Mouse (Mus musculus): ENCODE measurements at regions not wholly inside any gene's neighbourhood (a gene's known extent, or its start where the extent isn't known, plus 50 kb on each side); places are given as distances from the start of the nearest gene placed in this dataset.

DNA sequence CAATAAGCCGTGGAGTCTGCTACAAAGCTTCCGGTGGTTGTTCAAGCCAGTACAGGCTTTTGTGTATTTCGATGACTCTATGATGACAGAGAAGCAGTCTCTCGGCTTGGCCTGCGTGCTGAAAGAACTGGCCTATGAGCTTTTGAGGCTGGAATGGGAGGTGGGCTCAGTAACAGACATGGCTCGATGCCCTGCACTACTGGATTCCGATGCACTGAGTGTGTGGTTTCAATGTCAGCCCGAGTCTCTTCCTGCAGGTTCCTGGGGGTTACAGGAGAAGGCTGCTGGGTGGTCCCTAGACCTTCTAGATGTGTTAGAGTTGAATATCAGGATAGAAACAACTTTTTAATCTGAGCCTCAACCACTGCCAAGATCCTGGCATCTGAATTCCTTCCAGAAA lies 53.2 kb downstream of the Gm815 start:
- DNase-seq (ENCODE audit: low read depth, low spot score), result no peak

DNA sequence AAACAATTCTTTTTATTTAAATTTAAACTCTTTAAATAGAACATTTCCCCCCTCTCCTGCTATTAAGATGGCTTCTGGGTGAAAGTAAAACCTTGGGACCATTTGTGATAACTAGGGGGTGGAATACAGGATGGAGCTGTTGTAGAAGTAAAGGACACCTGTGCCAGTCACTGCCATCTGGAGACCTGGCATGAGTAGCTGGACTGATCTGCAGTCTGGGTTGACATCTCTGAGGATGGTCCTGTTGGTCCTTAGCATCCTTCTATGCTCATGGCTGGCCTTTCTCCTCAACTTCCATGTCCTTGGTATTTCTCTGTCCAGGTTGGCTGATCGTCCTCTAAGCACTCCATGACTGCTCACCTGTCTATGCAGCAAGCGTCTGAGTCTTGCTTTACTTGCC lies 58.3 kb downstream of the Gm815 start:
- peak; percentile 92 for DNase-seq (ENCODE audit: low read depth, low spot score)

DNA sequence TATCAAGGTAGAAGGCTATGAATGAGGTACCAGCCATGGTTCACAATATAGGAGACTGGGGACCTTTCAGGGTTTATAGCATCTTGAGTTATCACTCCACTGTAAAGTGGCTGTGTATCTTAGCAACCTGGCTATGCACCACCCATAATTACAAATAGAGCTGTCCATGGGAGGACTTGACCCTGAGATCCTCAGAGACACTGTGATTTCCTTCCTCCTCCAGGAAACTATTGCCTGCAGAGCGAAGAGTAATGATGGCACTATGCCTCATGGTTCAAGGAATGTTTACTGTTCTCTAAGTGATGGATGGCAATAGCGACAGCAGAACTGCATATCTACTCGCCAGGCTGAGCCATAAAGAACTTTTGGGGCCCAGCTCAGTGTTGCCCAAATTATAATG lies 60.9 kb downstream of the Gm815 start:
- DNase-seq (ENCODE audit: low read depth, low spot score), result no peak

- peak; percentile 94 for DNase-seq (ENCODE audit: low read depth, low spot score)
These were observed 62.8 kb downstream of the Gm815 start for GRCm38 (mm10) chr19:26948479-26948878.

GRCm38 (mm10) chr19:26949153-26949552 lies 63.5 kb downstream of the Gm815 start:
- DNase-seq (ENCODE audit: low read depth, low spot score), result peak; percentile 78

DNA sequence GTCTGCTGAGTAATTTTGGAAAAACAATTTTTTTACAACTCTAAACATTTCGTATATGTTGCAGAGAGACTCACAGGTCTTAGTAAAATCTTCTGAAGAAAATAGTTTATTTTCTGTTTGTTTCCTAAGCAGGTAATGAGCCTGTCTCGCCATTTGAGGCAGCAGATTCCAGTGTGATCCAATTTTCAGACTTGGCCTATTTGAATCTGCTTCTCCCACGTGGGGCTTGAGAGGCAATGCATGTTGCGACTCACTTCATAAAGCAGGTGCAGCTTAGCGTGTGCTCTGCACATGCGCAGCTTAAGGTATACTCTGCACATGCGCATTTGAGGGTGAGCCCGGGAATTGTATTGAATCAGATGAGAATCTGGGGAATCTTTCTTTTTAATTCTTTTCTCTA lies 67.7 kb downstream of the Gm815 start:
- DNase-seq (ENCODE audit: low read depth, low spot score), result peak; percentile 77

GRCm38 (mm10) chr19:26966055-26966760 lies 80.5 kb downstream of the Gm815 start:
- no peak for DNase-seq (ENCODE audit: low read depth, low spot score)

DNA sequence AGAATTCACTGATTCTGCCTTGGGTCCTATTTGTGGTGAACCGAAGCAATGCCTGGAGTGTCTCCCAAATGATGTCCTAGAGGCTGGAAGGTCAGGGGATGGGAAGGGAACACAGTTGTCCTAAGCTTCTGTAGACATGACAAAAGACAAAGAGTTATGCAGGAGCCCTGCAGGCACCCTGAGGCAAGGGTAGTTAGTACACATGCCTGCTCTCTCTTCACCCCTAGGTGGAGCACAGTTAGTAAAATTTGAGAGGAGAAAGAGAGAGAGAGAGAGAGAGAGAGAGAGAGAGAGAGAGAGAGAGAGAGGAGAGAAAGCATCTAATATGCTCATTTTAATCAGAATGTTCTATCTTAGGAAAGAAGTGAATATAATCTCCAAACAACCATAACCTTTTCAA lies 87.4 kb downstream of the Gm815 start:
- DNase-seq (ENCODE audit: low read depth, low spot score), result peak; percentile 79

GRCm38 (mm10) chr19:26973773-26974548 lies 88.3 kb downstream of the Gm815 start:
- no peak for DNase-seq (ENCODE audit: low read depth, low spot score)

GRCm38 (mm10) chr19:26974576-26975204 lies 89.0 kb downstream of the Gm815 start:
- peak; percentile 76 for DNase-seq (ENCODE audit: low read depth, low spot score)

DNA sequence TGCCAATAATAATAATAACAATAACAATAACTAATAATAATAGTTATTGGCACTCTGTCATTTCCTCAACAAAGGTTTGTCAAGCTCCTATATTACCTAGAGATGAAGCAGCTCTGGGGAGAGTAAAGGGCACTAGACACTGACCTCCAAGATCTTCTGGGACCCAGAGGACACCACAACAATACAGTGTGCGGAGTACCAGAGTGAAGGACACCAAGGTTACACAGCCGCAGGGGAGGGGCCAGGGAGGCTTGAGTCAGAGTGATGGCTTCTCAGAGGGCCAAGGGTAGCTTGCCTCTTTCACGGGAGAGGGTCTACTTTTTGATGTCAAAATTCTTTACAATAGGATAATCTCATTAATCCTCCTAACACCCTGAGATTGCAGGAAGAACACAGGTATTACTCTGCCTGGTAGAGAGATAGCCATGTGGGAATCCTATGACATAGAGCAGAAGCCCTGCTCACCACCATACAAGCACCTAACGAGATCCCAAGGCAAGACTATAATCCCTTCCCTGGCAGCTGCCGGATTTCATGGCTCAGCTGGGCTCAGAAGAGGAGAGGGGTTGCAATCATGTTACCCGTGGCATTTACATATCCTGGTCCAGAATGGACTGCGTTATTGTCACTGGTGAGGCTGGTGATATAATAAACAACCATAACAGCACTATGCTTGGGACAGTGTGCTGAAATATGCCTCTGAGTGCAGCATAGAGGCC lies 91.1 kb downstream of the Gm815 start:
- no peak for DNase-seq (ENCODE audit: low read depth, low spot score)

- peak; percentile 70 for DNase-seq (ENCODE audit: low read depth, low spot score)
These were observed 92.4 kb downstream of the Gm815 start for GRCm38 (mm10) chr19:26977887-26978639.

- no peak for DNase-seq (ENCODE audit: low read depth, low spot score)
These were observed 92.9 kb downstream of the Gm815 start for GRCm38 (mm10) chr19:26978640-26979007.

DNA sequence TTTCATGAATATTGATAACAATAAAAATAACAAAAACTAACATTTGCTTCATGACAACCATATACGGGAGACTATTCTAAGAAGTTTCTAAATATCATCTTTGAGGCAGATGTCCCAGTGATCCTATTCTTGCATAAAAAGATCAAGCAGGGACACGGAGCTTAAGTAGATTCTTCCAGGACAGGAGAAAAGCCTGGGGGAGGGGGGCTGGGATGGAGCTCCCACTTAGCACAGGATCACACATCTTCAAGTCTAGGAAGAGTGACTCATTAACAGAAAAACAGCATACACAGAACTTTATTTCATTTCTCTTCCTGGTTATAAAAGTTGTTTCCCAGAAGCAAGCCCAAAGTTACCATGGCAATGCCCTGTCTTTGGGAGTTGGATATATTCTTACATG lies 93.6 kb downstream of the Gm815 start:
- peak; percentile 50 for DNase-seq (ENCODE audit: low read depth, low spot score)

DNA sequence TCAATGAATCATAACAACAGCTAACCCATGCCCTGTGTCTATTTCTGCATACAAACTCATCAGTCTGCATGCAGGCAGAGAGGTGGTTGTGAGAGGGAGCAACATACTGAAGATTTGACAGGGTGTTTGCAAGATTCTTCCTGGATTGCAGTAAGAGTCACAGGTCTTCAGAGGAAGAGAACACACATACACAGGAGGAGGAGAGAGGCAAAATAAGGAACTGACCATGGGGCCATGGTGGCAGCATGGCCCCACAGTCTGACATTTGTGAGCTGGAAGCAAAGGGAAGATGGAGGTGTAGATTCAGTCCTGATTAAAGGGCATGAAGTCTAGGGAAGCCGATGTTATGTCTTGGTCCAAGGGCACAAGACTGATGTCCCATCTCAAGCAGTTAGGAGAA lies 101.0 kb downstream of the Gm815 start:
- no peak for DNase-seq (ENCODE audit: low read depth, low spot score)

GRCm38 (mm10) chr19:26987197-26987596 lies 101.5 kb downstream of the Gm815 start:
- DNase-seq (ENCODE audit: low read depth, low spot score), result peak; percentile 62

- DNase-seq (ENCODE audit: low read depth, low spot score), result peak; percentile 46
These were observed 102.3 kb downstream of the Gm815 start for GRCm38 (mm10) chr19:26987909-26988456.

- no peak for DNase-seq (ENCODE audit: low read depth, low spot score)
These were observed 109.1 kb downstream of the Gm815 start for GRCm38 (mm10) chr19:26994586-26995352.

DNA sequence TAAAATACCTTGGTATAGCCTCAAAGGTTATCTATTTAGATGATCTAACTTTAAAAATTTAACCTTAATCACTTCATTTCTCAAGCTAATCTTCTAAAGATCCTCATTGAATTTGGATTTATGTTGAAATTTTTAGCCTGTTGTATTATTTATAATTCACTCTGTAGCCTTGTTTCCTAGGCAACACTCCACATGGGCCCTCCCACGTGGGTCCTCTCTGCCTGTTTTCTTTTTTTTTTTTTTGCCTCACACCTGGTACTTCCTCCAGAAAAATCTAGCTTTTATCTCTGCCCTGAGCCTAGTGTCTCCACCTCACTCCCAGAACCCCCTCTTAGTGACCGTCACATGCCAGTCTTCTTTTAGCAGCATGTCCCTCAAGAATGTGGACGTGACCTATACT lies 113.9 kb downstream of the Gm815 start:
- peak; percentile 62 for DNase-seq (ENCODE audit: low read depth, low spot score)

DNA sequence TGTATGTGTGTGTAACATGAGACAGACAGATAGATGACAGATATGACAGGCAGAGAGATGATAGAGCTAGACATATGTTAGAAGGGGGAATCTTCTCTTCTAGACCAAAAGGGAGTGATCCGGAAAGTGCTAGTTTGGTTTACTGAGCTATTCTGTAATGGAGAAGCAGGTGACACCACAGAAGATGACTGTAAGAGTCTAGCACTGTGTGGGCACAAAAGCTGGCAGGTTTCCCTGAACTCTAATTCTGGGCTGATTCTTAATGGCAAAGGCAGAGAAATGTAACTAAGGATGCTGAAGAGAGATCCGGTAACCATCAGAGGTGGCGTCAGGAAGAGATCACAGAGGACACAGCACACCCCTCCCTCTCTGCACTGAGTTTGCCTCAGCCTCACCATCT lies 136.2 kb downstream of the Gm815 start:
- DNase-seq (ENCODE audit: low read depth, low spot score), result peak; percentile 74

Measured in brain, adult 2 months (tissue).